Mouse (Mus musculus) 3134 (cell line): ENCODE data around the gene Sirt3.

Source experiments
- DNase-seq: peaks from one replicate; pipeline ENCODE4 v3.0.0-alpha.2; 2011; ENCODE audit warnings: low spot score; ENCODE audit not compliant: insufficient read length; ENCODE audit errors: extremely low read depth

Sirt3 gene

DNA sequence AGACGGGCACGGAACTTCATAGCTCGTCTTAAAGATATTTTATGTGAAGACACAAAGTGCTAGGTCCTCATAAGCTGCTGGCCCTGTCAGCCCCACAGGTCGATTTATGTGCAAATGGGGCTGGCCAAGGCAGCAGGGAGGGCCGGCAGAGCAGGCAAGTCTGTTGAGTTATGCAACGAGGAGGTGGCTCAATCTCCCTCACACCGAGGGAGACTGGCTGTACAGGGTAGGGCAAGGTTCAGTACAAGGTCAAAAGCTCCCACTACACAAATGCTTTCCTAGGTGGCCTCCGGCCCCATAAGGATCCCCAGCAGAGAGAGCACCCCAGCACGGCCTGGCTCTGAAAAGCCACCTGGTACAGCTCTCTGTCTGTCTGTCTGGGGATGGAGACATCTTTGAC lies 28.7 kb downstream of the Sirt3 start:
- DNase-seq = no peak

DNA sequence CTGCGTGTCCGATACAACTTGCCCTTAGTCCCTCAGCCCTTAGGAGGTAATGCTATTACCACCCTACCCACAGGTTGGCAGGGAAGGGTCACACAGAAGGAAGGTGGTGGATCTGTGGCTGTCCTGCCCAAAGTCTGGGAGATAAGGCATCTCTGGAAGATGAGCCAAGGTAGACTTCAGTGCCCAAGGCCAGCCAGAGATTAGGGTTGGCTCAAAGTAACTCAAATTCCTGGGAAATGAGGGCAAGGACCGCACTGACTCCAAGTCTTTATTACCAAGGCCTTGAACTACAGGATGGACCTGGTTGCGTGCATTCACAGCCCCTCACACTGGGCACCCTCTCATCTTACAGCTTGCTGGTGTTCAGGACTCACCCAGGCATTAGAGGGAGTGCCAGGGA lies 30.2 kb downstream of the Sirt3 start:
- DNase-seq = no peak

DNA sequence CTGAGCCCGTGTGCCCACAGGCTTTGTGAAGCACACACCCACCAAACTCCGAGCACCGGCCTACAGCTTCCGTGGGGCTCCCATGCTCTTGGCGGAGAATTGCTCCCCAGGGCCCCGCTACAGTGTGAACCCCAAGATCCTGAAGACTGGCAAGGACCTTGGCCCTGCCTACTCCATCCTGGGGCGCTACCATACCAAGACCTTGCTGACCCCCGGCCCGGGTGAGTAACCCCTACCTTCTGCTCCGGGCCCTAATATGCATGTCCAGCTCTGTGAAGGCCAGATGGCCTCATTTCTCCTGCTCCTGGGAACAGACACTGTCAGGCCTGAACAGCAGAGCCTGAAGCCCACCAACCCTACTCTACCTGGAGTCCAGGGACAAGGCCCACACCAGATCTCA lies 33.5 kb downstream of the Sirt3 start:
- DNase-seq = no peak

DNA sequence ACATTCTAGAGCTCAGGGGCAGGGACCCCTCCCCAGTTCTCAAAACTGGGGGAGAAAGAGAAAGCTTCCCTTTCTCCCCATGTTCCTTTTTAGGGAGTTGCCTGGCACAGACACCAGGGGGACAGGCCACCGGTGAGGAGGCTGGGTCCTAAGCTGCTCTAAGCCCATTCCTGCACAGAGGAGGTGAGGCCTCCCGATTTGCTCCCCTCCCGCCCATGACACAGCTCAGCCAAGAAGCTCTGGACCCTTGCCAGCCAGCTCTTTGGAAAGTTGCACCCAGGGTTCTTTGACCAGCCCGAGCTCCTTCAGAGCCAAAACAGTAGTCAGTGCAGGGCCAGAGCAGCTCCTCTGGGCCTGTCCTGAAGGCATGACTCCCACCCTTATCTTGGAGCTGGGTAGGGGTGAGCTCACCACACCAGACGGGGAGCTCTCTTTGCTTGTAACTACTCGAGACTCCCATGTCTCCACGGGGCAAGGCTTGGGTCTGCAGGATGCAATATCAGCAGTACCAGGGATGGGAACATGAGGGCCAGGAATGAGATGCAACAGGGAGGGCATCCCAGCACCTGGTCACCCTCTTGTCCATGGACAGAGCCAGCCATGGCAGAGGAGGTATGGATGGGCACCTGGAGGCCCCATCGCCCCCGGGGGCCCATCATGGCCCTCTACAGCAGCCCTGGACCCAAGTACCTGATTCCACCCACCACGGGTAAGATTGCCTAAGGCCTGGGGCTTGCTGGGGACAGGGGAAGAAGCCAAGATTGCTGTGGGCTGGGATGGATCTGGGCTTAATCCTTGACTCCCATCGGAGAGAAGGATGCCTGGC lies 34.1 kb downstream of the Sirt3 start, which contains the start of gene Odf3:
Gene Odf3 (plus strand): TSS at position 51 of the 826 bp plus-strand sequence.
- no peak for DNase-seq

DNA sequence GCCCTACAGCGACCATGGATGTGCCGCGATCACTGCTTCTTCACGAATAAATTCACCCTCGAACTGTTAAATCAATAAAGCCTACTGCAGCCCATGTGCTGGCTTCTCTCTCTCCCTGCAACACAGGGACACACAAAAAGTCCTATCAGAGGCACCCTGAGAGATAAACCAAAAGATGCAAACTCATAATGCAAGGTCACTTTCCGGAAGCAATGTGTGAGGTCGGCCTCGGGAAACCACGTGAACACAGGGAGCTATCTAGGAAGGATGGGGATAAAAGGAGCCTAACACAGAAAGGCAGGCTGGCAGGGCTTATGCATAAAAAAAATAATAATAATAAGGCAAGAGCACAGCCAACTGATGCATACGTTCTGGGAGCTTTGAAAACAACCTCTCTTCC lies 35.4 kb downstream of the Sirt3 start:
- DNase-seq = no peak

DNA sequence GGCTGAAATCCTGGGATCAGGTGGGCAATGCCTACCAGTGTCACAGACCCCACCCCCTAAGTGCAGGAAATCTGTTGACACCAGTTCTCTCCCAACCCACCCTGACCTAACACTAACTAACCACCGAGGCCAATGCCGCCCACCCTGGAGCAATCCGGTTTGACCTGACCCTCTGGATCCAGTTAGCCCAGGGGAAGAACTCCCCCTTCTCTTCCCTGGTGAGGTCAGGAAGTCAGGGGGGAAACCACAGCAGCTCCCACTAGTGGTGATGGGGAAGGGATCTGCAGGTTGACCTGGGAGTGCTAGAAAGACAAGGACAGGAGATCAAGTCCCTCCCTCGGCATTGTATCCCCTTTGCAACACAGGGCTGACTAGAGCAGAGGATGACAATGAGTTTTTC lies 36.4 kb downstream of the Sirt3 start:
- no peak for DNase-seq

DNA sequence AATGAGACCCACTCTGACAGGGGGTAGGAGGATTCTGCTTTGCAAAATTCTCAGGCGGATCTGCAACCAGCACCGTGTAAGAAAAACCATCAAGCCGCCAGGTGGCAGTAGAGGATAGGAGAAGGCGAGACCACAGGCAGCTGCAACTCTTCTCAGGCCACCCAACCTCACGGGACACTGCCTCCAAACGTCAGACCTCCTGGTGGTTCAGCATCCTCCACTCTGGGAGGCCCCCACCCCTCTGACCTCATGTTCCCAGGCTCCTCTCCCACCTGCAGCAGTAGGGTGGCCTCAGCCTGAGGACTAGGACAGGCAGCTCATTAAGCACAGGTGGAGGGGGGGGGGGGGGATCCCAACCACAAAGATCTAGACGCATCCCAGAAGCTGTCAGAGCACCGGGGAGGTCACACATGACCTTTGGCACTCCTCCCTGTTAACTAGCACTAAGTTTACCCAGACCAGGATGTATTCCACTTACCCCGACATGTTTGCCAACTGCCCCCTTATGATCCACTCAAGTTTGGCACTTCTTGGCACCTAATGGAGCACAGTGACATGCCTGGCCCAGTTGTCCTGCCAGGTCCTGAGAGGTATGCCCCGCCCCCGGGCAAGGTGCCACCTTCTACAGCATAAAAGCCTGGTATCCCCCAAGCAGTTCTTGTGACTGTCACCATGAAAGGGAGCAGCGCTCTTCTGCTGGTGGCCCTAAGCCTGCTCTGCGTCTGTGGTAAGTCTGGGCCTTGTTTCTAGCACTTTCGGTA lies 37.0 kb downstream of the Sirt3 start, which contains the start of gene Scgb1c1:
Gene Scgb1c1 (plus strand): TSS at position 643 of the 761 bp plus-strand sequence.
- DNase-seq = peak; percentile 55

DNA sequence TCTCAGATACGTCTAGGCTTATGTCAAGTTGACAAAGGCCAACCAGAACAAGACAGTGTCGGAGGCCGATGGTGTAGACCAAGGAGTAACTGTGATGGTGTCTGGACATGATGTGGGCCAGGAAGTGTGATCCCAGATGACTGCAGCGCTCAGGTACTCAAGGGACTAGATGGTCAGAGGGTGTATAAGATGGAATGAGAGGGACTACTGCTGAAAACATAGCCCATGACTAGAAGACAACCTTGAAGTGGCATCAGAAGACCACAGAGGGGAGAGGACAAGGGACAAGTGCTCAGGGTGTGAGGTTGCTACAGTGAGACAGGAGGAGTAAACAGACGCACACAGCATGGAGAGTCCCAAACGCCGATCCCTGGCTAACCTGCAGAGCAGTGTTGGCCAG lies 38.3 kb downstream of the Sirt3 start:
- DNase-seq = no peak

DNA sequence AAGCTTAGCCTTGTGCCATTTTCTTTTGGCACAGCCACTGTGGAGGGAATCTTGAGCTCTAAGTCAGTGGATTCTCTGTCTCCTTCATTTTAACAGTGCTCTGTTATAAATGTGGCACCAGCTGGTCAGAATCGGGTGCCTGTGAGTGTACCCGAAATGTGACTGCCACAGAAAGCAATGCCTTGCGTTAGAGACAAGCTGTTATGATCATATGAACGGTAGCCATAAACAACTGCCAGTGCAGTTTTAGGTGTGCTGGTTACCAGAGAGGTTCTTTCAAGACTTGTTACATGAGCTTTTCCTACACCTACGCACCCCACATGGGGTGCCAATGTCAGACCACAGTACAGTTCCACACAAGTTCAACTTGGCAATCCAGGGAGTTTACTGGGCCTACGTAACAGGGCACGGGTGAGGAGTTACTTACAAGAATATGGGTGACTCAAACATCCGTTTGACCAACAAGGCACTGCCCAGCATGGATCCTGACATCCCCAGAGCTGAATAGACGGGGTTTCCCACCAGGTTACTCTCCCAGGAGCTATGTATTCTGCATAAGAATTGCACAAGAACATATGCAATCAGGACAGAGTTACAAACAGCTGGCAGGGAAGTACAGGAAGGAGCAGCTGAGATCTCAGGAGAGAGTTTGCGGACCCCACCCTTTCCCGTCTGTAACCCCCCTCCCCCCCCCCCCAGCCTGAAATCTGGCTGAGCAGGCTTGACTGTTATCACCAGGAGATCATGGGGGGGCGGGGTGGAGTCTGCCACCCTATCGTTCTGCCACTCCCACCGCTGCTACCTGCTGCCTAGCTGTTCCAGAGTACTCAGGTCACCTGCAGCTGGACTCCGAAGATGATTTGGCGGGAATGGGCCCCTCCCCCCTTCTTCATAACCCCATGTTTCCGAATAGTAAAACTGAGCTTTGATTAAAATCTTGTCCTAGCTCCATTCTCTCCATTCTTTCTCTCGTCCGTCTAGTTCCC lies 41.1 kb downstream of the Sirt3 start:
- DNase-seq = no peak

DNA sequence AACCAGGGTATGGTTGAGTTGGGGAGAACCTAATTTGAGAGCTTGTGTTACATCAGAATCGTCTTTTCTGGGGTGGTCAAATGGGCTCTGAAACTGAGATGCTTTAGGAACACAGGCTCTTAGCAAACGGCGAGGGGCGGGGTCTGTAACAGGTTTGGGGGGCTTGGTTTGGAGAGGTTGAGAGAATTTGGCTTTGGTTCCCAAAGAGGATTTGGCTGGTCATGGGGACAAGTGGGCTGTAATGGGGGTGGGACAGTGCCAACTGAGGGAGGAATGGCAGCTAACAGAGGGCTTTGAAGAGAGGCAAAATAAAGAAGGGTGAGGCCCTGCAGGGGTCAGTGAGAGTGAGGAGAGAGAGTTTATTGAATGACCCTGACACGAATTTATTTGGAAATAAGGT lies 42.6 kb downstream of the Sirt3 start:
- DNase-seq = no peak

DNA sequence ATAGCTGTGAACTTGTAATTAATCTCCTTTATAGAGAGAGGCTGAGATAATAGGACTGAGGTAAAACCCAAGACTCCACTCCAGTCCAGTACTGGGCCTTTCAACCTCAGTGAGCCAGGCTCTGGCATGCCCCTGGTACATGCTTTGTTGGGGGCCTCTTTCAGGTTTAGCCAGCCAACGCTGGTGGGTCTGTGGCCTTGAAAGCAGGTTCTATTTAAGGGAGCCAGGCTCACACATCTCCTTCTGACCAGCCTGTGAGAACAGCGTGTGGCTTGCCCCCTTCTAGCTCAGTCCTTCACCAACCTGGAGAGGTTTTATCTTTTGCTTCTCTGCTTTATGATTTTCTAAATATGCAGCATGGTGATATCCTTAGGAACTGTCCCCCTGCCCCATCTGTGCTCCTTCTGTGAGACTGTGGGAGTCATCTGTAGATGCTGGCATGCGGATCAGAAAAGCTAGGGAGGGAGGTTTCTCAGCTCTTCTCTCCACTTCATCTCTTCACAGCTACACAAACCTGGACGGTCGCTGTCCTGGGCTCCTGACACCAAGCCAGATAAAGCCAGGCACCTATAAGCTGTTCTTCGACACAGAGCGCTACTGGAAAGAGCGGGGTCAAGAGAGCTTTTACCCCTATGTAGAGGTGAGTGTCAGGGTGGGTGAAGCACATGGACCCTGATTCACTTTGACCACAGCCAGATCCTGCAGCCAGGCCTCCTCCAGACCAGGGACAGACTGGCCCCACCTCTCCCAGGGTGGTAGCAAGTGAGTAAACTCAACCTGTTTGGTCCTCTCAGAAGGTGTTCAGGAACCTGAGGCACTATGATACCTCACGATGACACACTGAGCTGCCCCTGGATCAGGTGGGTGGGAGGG lies 45.6 kb downstream of the Sirt3 start:
- DNase-seq = no peak

DNA sequence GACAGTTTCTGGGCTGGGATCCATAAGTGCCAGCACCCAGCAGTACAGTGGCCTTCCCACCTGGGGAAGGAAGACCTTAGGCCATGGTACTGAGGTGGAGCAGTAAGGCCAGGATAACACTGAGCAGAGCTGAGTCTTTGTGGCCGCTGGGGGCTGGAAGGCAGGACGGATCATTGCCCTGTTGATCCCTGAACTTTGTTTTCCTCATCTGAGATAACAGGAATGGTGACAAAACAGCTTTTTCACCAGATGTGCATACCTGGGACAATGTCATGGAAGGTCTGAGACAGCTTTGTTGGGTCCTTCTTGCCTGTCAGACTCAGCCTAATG lies 46.4 kb downstream of the Sirt3 start:
- no peak for DNase-seq

DNA sequence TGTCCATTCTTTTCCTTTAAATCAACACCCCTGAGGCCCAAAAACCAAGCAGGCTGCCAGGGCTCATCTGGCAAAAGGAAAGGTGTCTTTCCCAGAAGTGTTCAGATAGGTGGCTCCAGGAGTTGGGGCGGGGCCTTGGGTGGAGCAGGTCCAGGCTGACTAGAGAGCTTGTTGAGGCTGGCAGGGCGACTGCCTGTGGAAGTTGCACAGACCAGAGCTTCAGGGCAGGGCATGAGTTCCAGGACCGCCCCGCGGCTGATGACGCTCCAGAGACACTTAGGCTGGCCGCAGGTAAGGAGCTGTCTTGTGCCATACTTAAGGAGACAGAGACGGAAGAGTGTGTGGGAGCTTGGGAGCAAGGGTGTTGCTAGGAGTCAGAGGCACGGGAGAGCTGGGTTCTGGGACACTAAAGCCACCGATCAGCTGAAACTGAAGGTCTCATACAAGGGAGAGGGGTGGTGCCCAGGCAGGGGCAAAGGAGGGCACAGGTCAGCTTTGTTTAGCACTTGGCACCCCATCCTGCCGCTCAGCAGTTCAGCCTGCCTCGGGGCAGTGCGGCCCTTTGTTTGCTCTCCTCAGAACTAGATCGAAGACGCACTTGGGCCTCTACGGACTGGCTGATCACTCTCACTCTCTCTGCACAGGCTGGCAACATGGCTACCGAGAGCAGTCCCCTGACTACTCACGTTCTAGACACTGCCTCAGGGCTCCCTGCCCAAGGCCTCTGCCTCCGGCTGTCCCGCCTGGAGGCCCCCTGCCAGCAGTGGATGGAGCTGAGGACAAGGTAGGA lies 46.9 kb downstream of the Sirt3 start, which contains the start of gene Urah:
Gene Urah (plus strand): TSS at position 51 of the 790 bp plus-strand sequence.
- no peak for DNase-seq

DNA sequence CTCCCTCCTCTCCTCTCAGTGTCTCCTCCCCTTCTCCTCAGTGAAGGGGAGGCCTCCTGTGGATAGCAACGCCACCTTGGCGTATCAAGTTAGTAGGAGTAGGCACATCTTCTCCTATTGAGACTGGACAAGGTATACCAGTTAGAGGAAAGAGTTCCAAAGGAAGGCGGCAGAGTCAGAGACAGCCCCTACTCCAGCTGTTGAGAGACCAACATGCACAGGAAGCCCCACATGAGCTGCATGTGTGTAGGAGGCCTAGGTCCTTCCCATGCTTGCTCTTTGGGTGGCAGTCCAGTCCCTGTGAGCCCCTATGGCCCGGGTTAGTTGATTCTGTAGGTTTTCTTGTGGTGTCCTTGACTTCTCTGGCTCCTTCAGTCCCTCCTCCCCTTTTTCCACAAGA lies 48.8 kb downstream of the Sirt3 start:
- no peak for DNase-seq

DNA sequence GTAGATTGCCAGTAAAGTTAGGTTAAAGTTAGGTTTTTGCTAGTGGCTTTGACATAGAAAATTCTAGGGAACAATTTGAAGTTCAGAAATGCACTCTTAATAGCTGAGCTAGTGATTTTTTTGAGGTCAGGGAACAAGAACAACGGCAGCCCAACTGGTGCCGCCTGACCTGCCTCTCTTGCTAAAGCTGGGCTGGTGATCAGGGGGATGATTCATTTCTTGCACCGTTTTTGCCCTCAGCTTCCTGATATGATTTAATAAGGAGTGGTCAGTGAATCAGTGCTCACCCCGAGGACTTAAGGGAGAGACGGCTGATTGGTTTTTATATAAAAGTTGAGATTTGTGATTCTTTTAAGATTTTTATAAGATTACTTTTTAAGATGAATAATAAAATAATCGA lies 50.7 kb downstream of the Sirt3 start:
- no peak for DNase-seq

DNA sequence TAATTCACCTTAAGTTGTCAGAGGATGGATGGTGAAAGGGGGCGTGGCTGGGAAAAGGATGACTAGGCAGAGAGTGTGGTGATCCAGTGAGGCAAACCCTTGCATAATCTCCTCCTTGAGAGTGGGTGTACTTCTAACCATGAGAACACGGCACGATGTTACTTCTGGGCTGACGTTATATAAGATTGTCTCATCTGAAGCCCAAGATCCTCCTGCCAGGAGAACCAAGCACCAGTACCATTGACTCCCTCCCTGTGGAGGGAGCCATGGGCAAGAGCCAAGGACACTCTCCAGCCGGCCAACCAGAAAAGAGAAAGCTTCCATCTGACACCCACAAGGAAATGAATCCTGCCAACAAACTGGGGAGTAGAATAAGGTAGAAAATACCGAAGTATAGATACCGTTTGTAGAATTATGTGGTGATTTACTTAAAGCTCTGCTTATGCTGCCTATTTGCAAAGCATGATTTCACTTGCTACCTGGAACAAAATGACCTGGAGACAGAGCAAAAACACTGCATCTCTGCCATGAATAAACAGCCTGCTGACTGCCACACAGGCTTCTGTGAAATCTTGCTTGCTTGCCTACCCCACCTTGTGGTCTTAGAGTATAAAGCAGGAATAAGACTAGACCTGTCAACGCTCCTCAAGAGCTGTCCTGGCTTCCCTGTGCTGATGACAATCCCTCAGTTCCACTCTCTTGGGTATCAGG lies 53.8 kb downstream of the Sirt3 start:
- peak; percentile 35 for DNase-seq

DNA sequence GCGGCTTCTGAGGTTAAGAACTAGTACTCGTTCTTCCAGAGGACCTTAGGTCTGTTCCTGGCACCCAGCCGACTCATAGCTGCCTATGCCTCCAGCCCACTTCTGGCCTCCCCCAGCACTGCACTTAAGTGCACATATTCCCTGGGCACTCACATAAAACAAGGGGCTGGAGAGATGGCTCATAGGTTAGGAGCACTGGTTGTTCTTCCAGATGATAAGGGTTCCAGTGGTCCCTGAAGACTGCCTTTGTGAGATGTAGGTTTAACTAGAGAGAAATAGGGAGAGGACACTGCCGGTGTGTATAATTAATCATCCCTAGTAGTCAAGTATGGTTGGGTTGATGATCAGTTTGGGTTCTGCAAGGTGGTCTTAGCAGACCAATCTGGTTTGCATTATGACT lies 59.4 kb downstream of the Sirt3 start:
- DNase-seq = no peak

DNA sequence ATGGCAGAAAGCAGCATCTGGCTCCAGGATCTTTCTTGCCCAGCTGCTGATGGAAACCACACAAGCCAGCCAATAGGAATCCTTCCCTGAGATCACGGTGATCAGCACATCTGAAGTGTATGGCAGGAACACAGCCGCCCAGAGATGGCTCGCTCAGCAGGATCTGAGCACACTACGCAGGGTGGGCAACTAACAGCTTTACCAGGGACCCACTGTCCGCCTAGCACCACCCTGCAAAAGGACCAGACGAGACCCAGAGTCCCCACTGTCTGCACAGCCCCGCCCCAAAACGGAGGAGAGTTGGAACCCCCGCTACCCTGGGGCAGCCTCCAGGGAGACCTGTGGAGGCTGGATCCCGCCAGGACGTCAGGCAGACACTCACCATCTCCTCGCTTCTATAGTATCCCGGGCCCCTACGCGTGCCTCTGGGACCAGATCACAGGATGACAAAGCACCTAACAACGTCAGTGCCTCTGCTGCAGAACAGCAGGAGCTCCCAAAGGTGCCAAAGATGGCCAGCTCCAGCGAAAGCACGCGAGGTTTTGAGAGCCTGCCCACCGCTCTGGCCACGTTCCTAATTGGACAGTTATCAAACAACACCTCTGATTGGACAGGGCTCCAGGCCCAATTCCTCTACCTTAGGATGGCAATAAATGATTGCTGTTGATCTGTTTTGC lies 60.3 kb downstream of the Sirt3 start, which contains the start of gene Zfp941:
Gene Zfp941 (minus strand): TSS at position 526 of the 677 bp plus-strand sequence.
- no peak for DNase-seq
